Mouse (Mus musculus) forebrain, embryonic 10.5 days (tissue): ENCODE measurements at regions not wholly inside any gene's neighbourhood (a gene's known extent, or its start where the extent isn't known, plus 50 kb on each side); places are given as distances from the start of the nearest gene placed in this dataset.

ENCODE experiments used
- DNase-seq: peaks from one replicate; pipeline ENCODE4 v3.0.0-alpha.2; 2017; ENCODE audit warnings: low spot score; ENCODE audit errors: extremely low spot score
- H3K27ac ChIP-seq: fragments of 300-500 bp; sonication (generic); 2 replicates; pipeline ENCODE4 v1.5.1; 2016; ENCODE audit warnings: mild to moderate bottlenecking
- H3K27me3 ChIP-seq: fragments of 300-500 bp; sonication (generic); 2 replicates; pipeline ENCODE4 v1.6.1; 2016; ENCODE audit warnings: mild to moderate bottlenecking; ENCODE audit not compliant: poor library complexity, severe bottlenecking
- H3K36me3 ChIP-seq: fragments of 300-500 bp; sonication (generic); replicated peaks from 2 replicates; pipeline ENCODE4 v1.6.1; 2016; ENCODE audit warnings: mild to moderate bottlenecking, moderate library complexity
- H3K4me1 ChIP-seq: fragments of 300-500 bp; sonication (generic); 2 replicates; pipeline ENCODE4 v1.6.1; 2016
- H3K4me3 ChIP-seq: fragments of 300-500 bp; sonication (generic); 2 replicates; pipeline ENCODE4 v1.5.1; 2016; ENCODE audit warnings: mild to moderate bottlenecking, moderate library complexity
- H3K9me3 ChIP-seq: fragments of 300-500 bp; sonication (generic); 2 replicates; pipeline ENCODE4 v1.6.1; 2016; ENCODE audit warnings: mild to moderate bottlenecking, moderate library complexity
- WGBS: fragments of 180-500 bp; shearing (Covaris S2); methylation state at CpG from one replicate; pipeline ENCODE4 v1.1.7; 2016; 5-methylcytosine and 5-hydroxymethylcytosine counted together

DNA sequence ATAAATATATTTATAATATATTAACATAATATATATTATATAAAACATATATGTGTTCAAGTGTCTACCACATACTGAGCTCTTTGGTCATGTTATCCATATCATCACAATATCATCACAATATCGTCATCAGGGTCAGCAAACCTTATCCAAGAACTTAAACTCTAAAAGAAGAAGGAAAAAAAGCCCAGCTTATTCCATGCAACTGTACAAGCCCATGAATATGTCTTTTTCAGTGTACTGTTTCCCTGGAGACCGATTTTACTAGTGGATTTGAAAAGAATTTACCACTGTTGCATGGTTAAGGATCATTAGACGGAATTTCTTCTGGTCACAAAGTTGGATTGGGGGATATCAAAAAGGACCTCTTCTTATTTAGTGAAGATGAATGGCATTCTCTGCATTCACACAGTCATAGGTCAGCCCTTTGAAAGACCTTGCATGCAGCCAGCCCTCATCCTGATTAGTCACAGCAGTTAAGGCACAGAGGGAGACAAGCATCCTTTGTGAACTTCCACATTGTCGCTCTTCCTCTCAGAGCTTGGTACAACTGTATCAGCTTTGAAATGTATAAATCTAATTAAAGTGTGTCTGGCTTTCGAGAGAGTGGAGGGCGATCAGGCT, 116.3 kb upstream of the Ngf start:
- no peak for DNase-seq
- peaks cover 78% of the 10 kb centered on the region for H3K27me3 ChIP-seq

GRCm38 (mm10) chr3:102346077-102346476, 123.6 kb upstream of the Ngf start:
- no peak overlapping the region for H3K27ac ChIP-seq
- 85% methylated on average over 3 of the region's 3 CpGs for WGBS
- H3K4me3 ChIP-seq = no peak overlapping the region
- no peaks in the 10 kb centered on the region for H3K9me3 ChIP-seq
- no peak for DNase-seq
- H3K36me3 ChIP-seq = no peaks in the 10 kb centered on the region
- no peaks in the 10 kb centered on the region for H3K4me1 ChIP-seq
- H3K27me3 ChIP-seq = peaks cover 54% of the 10 kb centered on the region

More for the DNA sequence above, 116.3 kb upstream of the Ngf start:
- 49% methylated on average over 6 of the region's 6 CpGs for WGBS
- H3K27ac ChIP-seq = no peak overlapping the region
- H3K9me3 ChIP-seq = no peaks in the 10 kb centered on the region
- H3K4me1 ChIP-seq = peaks cover 12% of the 10 kb centered on the region
- no peaks in the 10 kb centered on the region for H3K36me3 ChIP-seq
- H3K4me3 ChIP-seq = no peak overlapping the region

GRCm38 (mm10) chr3:102345291-102345690, 124.4 kb upstream of the Ngf start:
- Histone ChIP-seq H3K36me3 (no peaks in the 10 kb centered on the region), H3K27me3 (peaks cover 46% of the 10 kb centered on the region), H3K4me1 (peaks cover 5% of the 10 kb centered on the region; the same call in 1 of the 2 replicates), H3K27ac (no peak overlapping the region), H3K4me3 (no peak overlapping the region), H3K9me3 (no peaks in the 10 kb centered on the region)
- no peak for DNase-seq
- 90% methylated on average over 5 of the region's 5 CpGs for WGBS

DNA sequence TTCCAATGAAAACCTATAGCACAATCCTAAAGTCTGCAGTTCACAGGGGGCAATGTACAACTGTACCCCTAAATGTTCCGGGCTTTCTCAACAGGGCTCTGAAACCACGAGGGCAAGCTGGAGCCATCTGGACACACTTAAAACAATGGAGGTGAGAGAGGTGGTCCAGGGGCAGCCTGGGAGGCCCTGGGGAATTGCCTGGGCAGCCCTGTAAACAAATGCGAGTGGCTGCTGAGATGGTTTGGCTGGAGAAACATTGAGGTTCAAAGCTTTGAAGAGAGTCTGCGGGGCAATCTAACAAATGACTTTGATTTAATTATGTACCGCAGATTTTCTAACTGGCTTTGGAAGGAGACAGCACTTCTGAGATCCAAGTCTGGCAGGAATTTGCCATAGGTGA, 129.0 kb upstream of the Ngf start:
- Histone ChIP-seq H3K27me3 (peaks cover 29% of the 10 kb centered on the region), H3K27ac (no peak overlapping the region), H3K4me3 (no peak overlapping the region), H3K9me3 (no peaks in the 10 kb centered on the region), H3K4me1 (peaks cover 5% of the 10 kb centered on the region; the same call in 1 of the 2 replicates), H3K36me3 (no peaks in the 10 kb centered on the region)
- 56% methylated on average over 5 of the region's 5 CpGs for WGBS
- no peak for DNase-seq

DNA sequence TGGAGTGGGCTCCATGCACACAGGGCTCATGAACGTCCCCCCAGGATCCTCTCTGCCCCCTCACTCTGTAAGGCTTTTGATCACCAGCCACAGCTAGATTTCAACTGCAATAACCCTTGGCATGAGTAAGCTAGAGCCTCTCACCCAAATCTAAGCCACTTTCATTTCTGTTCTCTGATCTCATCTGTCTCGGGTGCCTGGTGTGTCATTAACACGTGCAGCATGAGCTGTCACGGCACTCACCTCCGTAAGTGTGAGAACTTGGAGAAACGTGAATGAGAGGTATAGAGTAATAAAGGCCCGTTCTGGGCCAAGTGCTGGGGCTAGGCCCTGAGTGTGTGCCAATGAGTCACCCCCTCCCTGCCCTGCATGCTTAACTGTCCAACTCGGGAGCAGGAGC, 131.8 kb upstream of the Ngf start:
- Histone ChIP-seq H3K27me3 (peaks cover 23% of the 10 kb centered on the region), H3K27ac (no peak overlapping the region), H3K4me1 (peaks cover 5% of the 10 kb centered on the region; the same call in 1 of the 2 replicates), H3K36me3 (no peaks in the 10 kb centered on the region), H3K4me3 (no peak overlapping the region), H3K9me3 (no peaks in the 10 kb centered on the region)
- WGBS = 87% methylated on average over 8 of the region's 8 CpGs
- DNase-seq = no peak

- 83% methylated on average over 2 of the region's 2 CpGs for WGBS
Observed at GRCm38 (mm10) chr3:102336184-102336583, 131.7 kb upstream of the Vangl1 start.

GRCm38 (mm10) chr3:102335146-102335545, 130.7 kb upstream of the Vangl1 start:
- H3K27me3 ChIP-seq = peaks cover 23% of the 10 kb centered on the region
- H3K4me1 ChIP-seq = no peaks in the 10 kb centered on the region
- DNase-seq = peak; percentile 45
- H3K9me3 ChIP-seq = no peaks in the 10 kb centered on the region
- WGBS = 81% methylated on average over 3 of the region's 3 CpGs
- no peaks in the 10 kb centered on the region for H3K36me3 ChIP-seq
- H3K4me3 ChIP-seq = no peak overlapping the region
- H3K27ac ChIP-seq = no peak overlapping the region

More at GRCm38 (mm10) chr3:102336184-102336583, 131.7 kb upstream of the Vangl1 start:
- peaks cover 5% of the 10 kb centered on the region; the same call in 1 of the 2 replicates for H3K4me1 ChIP-seq
- peaks cover 23% of the 10 kb centered on the region for H3K27me3 ChIP-seq
- DNase-seq = no peak
- H3K9me3 ChIP-seq = no peaks in the 10 kb centered on the region
- H3K36me3 ChIP-seq = no peaks in the 10 kb centered on the region
- no peak overlapping the region for H3K27ac ChIP-seq
- H3K4me3 ChIP-seq = no peak overlapping the region

GRCm38 (mm10) chr3:102332221-102332620, 127.7 kb upstream of the Vangl1 start:
- no peak for DNase-seq
- no peaks in the 10 kb centered on the region for H3K4me1 ChIP-seq
- 84% methylated on average over 3 of the region's 3 CpGs for WGBS
- H3K36me3 ChIP-seq = no peaks in the 10 kb centered on the region
- H3K9me3 ChIP-seq = no peaks in the 10 kb centered on the region
- H3K4me3 ChIP-seq = no peak overlapping the region
- no peak overlapping the region for H3K27ac ChIP-seq
- H3K27me3 ChIP-seq = peaks cover under 1% of the 10 kb centered on the region; the same call in 1 of the 2 replicates

DNA sequence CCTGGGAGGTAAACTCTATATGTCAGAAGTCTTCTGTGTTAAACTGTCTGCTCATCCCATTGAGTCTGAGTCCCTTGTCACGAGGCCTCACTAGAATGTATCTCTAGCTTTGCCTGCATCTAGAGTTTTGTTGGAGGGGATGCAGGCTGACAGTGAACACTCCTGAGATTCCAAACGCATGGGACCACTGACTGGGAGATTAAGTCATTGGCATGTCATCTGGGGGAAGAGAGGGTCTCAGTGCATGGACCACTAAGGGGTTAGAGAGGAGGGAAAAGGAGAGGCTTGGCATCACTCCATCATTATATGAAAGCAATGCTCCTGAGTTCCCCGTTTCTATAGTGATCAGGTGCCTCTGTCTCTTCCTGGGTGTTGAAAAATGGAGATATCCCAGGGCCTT, 114.8 kb upstream of the Vangl1 start:
- Histone ChIP-seq H3K4me3 (no peak overlapping the region), H3K27ac (no peak overlapping the region), H3K4me1 (no peaks in the 10 kb centered on the region; the same call in 1 of the 2 replicates), H3K36me3 (no peaks in the 10 kb centered on the region), H3K27me3 (no peaks in the 10 kb centered on the region), H3K9me3 (no peaks in the 10 kb centered on the region)
- no peak for DNase-seq
- 85% methylated on average over 3 of the region's 3 CpGs for WGBS

DNA sequence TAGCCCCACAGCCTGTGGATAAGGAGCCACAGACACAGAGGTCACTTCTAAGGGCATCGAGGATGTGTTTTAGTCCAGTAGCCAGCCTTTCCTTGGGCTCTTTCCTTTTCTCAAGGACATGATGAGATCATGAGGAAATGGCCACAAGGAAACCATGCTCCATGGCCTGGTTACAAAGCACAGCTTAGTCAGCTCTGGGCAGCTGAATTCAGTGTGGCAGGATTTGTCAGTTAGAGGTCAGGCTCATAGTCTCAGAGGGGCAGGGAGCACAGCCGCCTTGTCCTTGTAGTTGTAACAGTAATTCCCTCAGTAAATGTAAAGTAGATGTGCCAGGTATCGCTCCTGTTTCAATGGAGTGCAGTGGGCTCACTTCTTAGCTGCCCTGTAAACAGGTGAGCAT, 111.7 kb upstream of the Vangl1 start:
- no peaks in the 10 kb centered on the region; the same call in 1 of the 2 replicates for H3K4me1 ChIP-seq
- no peak overlapping the region for H3K4me3 ChIP-seq
- H3K27ac ChIP-seq = no peak overlapping the region
- WGBS = 86% methylated on average over 3 of the region's 3 CpGs
- DNase-seq = no peak
- no peaks in the 10 kb centered on the region for H3K27me3 ChIP-seq
- H3K9me3 ChIP-seq = no peaks in the 10 kb centered on the region
- no peaks in the 10 kb centered on the region for H3K36me3 ChIP-seq

DNA sequence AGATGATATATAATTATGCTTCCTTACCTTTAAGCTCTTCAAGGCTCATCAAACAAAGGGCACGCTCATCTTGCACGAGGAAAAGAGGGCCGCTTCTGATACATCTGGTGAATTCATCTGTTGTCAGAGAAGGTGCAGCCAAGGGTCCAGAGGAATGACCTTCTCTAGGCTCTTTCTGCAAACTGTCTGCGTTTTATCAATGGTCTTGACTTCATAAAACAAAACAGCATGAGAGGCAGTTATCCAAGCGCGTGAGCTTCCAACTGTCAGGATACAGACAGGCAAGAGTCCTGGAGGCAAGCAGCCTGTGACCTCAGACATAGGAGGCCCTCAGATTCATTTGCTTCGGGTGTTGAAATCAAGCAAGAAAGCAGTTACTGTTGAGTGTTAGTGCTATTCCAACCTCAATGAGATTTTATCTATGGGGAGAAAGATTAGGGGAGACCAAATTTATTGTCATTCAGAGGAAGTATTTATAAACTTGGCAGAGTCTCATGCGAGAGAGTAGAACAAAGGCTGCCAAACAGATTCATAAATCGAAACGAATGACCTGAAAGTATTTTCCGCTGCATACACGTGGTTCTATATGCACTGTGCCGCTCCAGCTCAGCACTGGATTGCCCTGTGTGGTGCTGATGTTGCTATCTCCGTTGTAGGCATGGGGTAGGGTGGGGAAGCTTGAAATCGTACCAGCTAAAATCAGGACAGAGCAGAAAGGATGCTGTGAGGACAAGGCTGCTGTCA, 107.2 kb upstream of the Vangl1 start:
- no peak for DNase-seq
- Histone ChIP-seq H3K27me3 (no peaks in the 10 kb centered on the region), H3K27ac (no peak overlapping the region), H3K36me3 (no peaks in the 10 kb centered on the region), H3K4me3 (no peak overlapping the region), H3K4me1 (peaks cover 4% of the 10 kb centered on the region; the same call in 1 of the 2 replicates), H3K9me3 (no peaks in the 10 kb centered on the region)
- WGBS = 84% methylated on average over 15 of the region's 15 CpGs

GRCm38 (mm10) chr3:102310243-102310642, 105.8 kb upstream of the Vangl1 start:
- Histone ChIP-seq H3K4me1 (0 out of 2 replicates have a peak, but pooled peaks cover 4% of the 10 kb centered on the region), H3K27me3 (no peaks in the 10 kb centered on the region), H3K27ac (peak overlapping the region; percentile 30; the same call in 1 of the 2 replicates), H3K36me3 (no peaks in the 10 kb centered on the region), H3K9me3 (no peaks in the 10 kb centered on the region), H3K4me3 (no peak overlapping the region)
- WGBS = 82% methylated on average over 9 of the region's 9 CpGs
- no peak for DNase-seq

- Histone ChIP-seq H3K27ac (no peak overlapping the region), H3K4me3 (no peak overlapping the region), H3K9me3 (no peaks in the 10 kb centered on the region), H3K27me3 (no peaks in the 10 kb centered on the region), H3K4me1 (0 out of 2 replicates have a peak, but pooled peaks cover 4% of the 10 kb centered on the region), H3K36me3 (no peaks in the 10 kb centered on the region)
- DNase-seq = peak; percentile 54
- WGBS = 30% methylated on average over 9 of the region's 9 CpGs
Observed at GRCm38 (mm10) chr3:102309756-102310155, 105.3 kb upstream of the Vangl1 start.
